Mouse (Mus musculus): ENCODE data around the gene Frmd4b. TPM values are rescaled to one million over a fixed set of nuclear protein-coding genes. Genes with fewer than 3 reads are reported as not detected.

The Frmd4b gene
- polyA plus RNA-seq, 1 experiment from 2014 or later, result 14.0 TPM

DNA sequence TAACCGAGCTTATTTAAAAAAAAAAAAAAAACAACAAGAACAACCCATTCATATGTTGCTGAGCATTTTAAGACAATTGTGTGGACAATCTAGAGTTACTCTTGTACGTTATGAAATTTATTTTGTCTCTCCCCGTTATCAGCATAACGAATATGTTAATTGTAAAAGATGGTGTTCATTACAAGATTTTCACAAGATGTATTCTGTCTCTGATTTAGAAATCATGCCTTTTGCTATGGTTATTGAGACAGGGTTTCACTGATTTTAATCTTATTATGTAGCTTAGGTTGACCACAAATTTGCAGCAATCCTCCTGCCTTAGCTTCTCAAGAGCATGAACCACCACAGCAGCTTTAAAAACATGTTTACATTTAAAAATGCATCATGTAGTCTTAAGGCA lies 327.5 kb downstream of the Frmd4b start:
- Histone ChIP-seq H3K4me3 (no peak overlapping the region), H3K27me3 (no peaks in the 10 kb centered on the region), H3K9ac (no peak overlapping the region), H3K4me1 (peaks cover 19% of the 10 kb centered on the region), H3K36me3 (0 out of 2 replicates have a peak, but pooled peaks cover 3% of the 10 kb centered on the region), H3K9me3 (no peaks in the 10 kb centered on the region), H3K27ac (no peak overlapping the region), H3K4me2 (replicated peaks) (no peak overlapping the region)
- WGBS, result 82% methylated on average over 4 of the region's 4 CpGs
- no peak for ATAC-seq (ENCODE audit: low FRiP score, low read depth)

DNA sequence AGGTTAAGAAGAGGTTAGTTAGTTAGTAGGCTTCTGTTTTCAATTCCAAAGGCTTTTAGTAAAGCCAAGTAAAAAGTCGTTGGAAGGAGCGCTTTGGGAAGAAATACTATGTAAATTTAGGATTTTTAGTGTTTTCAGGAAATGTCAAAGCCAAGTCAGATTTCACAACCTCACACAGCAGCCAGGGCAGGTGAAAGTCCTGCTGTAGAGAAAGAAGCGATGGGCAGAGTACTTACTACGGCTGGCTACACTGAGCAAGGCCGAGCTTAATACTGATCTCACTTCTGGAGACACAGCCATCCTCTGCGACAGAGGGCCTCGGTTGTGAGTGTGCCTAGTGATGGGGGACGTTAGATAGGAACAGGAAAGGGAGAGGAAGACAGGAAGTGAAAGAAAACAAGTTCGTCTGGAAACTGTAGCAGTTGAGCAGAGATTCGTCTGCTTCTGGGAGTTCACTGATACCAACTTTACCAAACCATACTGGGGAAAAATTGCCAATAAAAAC lies 328.0 kb downstream of the Frmd4b start:
- Histone ChIP-seq H3K27ac (no peak overlapping the region), H3K4me3 (no peak overlapping the region), H3K9ac (no peak overlapping the region), H3K36me3 (0 out of 2 replicates have a peak, but pooled peaks cover 3% of the 10 kb centered on the region), H3K4me2 (replicated peaks) (no peak overlapping the region), H3K9me3 (no peaks in the 10 kb centered on the region), H3K4me1 (peaks cover 19% of the 10 kb centered on the region), H3K27me3 (no peaks in the 10 kb centered on the region)
- WGBS, result 59% methylated on average over 10 of the region's 10 CpGs
- no peak for ATAC-seq (ENCODE audit: low FRiP score, low read depth)

DNA sequence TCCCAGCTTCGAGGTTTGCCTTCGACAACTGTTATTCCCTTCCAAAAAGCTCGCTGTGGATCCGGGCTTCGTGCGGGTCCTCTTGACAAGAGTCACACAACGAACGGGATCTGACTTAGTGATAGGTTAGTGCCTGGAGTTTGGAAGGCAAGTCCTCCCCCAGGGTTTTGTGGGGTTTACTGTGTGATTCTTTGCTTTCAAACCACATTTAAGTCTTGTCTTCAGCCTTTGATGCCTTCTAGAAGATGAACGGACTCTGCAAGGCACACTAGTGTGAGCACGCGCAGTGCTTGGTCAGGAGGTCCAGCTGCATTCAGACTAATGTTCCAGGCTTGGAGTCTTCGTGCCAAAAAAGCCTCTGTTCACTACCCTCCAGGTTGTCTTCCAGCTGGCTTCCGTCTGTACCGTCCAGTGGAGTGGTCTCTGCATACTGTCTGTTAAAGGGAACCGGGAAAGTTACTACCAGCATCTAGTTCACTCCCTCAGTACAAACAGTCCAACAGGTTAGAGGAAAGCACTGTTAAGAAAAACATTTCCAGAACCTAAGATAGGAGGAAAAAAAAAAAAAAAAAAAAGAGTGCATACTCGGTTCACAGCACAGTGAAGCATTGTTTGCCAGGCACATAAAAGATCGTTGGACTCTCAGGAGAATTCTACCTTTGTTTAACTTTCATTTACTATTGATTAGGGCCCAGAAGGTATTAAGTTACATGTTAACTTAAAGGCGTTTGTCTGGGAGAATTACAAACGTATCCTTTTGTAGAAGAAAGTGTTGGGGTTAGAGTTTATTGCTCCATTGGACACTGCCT lies 329.1 kb downstream of the Frmd4b start:
- Histone ChIP-seq H3K9ac (no peak overlapping the region), H3K9me3 (no peaks in the 10 kb centered on the region), H3K27ac (no peak overlapping the region), H3K27me3 (no peaks in the 10 kb centered on the region), H3K4me1 (peaks cover 17% of the 10 kb centered on the region), H3K4me3 (no peak overlapping the region), H3K4me2 (replicated peaks) (no peak overlapping the region), H3K36me3 (0 out of 2 replicates have a peak, but pooled peaks cover 3% of the 10 kb centered on the region)
- no peak for ATAC-seq (ENCODE audit: low FRiP score, low read depth)
- 73% methylated on average over 19 of the region's 19 CpGs for WGBS

DNA sequence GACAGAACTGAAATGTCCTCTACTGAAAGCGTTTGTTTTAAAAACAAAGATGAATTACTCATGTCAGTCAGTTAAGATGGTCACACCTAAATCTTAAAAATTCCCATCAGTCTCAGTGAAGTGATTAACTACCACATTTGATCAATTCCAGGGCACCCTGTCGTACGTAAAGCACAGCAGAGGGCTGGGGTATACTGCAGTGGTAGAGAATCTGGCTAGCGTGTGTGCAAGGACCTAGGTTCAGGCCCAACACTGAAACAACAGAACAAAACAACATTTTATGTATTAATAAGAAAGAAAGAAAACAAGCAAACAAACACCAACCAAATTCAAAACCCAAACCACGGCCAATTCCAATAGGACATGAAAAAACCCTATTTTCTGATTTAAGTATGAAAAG lies 331.0 kb downstream of the Frmd4b start:
- H3K4me3 ChIP-seq, result no peak overlapping the region
- WGBS, result 84% methylated on average over 5 of the region's 5 CpGs
- H3K27ac ChIP-seq, result no peak overlapping the region
- no peaks in the 10 kb centered on the region for H3K9me3 ChIP-seq
- H3K9ac ChIP-seq, result no peak overlapping the region
- no peak overlapping the region for H3K4me2 ChIP-seq (replicated peaks)
- 0 out of 2 replicates have a peak, but pooled peaks cover 3% of the 10 kb centered on the region for H3K36me3 ChIP-seq
- H3K27me3 ChIP-seq, result no peaks in the 10 kb centered on the region
- H3K4me1 ChIP-seq, result peaks cover 15% of the 10 kb centered on the region
- no peak for ATAC-seq (ENCODE audit: low FRiP score, low read depth)

DNA sequence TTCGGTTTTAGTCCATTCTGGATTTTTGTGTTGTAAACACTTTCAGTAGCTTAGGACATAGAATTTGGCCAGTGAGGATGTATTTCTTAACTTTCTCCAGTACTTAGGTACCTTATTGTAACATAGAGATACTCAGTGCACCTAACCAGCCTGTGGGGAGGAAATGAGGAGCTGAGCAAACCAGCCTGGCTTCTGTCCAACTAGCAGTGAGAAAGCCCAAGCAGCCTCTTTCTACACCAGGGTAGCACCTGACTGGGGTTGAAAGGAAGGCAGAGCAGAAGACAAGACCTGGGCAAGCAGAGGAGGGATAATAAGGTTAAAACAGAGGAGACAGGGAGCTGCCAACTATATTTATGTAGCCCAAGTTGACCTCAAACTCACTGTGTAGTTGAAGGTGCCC lies 333.7 kb downstream of the Frmd4b start:
- peaks cover 11% of the 10 kb centered on the region for H3K4me1 ChIP-seq
- H3K9me3 ChIP-seq, result no peaks in the 10 kb centered on the region
- no peak overlapping the region for H3K9ac ChIP-seq
- 0 out of 2 replicates have a peak, but pooled peaks cover 3% of the 10 kb centered on the region for H3K36me3 ChIP-seq
- peaks cover 5% of the 10 kb centered on the region; the same call in 1 of the 2 replicates for H3K27me3 ChIP-seq
- 90% methylated on average over 1 of the region's 1 CpGs for WGBS
- H3K4me3 ChIP-seq, result no peak overlapping the region
- H3K27ac ChIP-seq, result no peak overlapping the region
- no peak overlapping the region for H3K4me2 ChIP-seq (replicated peaks)
- ATAC-seq (ENCODE audit: low FRiP score, low read depth), result no peak

DNA sequence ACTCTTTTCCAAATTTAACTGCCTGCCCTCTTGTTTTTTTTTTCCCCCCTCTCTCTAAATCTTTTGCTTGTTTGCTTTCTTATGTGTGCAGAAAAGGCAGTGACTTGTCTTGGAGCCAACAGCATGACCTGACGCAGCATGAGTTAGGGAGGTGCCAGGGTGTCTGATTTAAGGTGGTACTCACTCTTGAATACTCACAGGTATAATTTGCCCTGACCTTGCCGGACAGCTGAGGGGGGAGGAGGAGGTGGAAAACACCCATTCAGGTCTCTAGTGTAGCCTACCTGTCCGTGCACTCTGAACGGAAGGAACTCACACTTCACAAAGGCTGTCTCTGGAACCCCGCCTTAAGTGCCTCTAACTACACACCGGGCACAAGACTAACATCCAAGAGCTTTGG lies 338.5 kb downstream of the Frmd4b start:
- peaks cover 11% of the 10 kb centered on the region for H3K27me3 ChIP-seq
- ATAC-seq (ENCODE audit: low FRiP score, low read depth), result no peak
- no peak overlapping the region for H3K4me3 ChIP-seq
- H3K36me3 ChIP-seq, result no peaks in the 10 kb centered on the region
- H3K27ac ChIP-seq, result no peak overlapping the region
- no peak overlapping the region for H3K4me2 ChIP-seq (replicated peaks)
- H3K4me1 ChIP-seq, result peaks cover 31% of the 10 kb centered on the region
- 48% methylated on average over 6 of the region's 6 CpGs for WGBS
- H3K9me3 ChIP-seq, result no peaks in the 10 kb centered on the region
- H3K9ac ChIP-seq, result no peak overlapping the region

DNA sequence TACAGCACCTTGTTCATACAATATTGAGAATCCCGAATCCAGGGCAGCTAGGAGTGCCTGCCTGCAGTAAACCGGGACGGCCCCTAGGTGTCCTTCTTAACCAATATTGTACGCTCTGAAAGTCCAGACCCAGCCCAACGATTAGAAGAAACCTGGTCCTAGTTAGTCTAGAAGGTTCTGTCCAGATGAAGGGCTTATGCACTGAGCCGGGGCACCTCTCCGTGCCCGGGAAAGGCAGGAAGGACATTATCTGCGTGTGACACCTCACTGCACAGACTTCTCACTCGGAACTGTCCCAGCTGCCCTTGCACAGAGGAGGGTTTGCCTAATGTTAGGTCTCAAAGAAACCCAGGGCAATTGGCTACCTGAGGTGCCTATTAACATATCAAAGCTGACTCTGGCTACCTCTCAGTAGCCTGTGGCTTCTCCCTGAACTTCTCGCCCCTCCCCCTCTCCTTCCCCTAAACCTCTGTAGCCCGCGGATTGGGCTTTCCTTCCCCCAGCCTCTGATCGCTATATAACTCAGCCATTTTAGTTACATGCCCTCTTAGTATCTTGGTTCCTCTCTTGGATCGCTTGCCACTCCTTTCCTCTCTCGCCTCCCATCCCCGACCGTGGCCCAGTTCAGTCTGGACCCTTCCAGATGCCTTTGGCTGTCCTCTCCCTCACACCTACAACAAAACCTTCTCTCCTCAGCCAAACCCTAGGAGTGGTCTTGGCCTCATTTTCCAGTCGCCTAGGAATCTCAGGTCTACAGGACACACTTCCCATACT lies 339.1 kb downstream of the Frmd4b start:
- peak; percentile 71 for ATAC-seq (ENCODE audit: low FRiP score, low read depth)
- H3K4me1 ChIP-seq, result peaks cover 31% of the 10 kb centered on the region
- peak overlapping the region; percentile 35 for H3K4me3 ChIP-seq
- no peaks in the 10 kb centered on the region for H3K9me3 ChIP-seq
- peak overlapping the region; percentile 71 for H3K4me2 ChIP-seq (replicated peaks)
- H3K9ac ChIP-seq, result peak overlapping the region; percentile 57
- H3K36me3 ChIP-seq, result no peaks in the 10 kb centered on the region
- peaks cover 13% of the 10 kb centered on the region for H3K27me3 ChIP-seq
- 2% methylated on average over 19 of the region's 19 CpGs for WGBS
- H3K27ac ChIP-seq, result no peak overlapping the region

DNA sequence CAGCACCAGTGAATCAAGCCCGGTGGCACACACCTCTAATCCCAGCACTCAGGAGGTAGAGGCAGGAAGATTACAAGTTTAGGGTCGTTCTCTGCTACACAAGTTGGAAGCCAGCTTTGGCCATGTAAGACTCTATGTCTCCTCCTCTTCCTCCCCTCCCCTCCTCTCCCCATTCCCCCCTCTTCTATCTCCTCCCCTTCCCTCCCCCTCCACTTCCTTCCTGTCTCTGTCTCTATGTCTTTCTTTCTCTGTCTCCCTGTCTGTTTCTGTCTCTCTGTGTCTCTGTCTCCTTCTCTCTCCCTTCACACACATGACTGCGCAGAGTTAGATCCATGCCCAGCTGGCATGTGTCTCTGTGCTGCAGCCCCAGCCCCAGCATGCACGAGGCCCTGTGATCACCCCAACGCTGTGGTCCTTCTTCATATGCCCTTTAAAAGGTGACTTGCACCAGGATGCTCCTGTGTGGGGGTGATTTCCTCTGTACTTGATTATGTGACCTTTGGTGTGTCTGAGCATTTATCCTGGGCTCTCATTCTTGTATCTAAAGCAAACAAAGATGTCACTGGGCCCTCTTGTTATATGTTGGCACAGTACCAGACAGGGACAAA lies 340.3 kb downstream of the Frmd4b start:
- WGBS, result 67% methylated on average over 5 of the region's 5 CpGs
- no peak overlapping the region for H3K27ac ChIP-seq
- no peak overlapping the region for H3K9ac ChIP-seq

DNA sequence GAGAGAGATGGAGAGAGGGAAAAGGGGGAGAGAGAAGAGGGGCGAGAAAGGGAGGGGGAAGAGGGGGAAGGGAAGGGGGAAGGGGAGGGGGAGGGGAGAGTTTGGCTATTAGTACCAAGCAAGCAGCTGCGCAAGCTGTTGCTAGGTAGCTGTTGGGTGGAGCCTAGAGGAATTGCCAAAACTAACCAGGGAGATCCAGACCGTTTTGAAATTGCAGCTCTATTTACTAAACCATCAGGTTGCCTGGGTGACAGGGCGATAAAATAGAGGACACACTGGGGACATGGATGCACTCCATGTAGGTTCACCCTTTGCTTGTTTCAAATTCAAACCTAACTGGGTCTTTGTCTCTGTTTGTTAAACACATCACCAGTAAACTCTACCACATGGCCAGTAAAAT lies 341.0 kb downstream of the Frmd4b start:
- 31% methylated on average over 4 of the region's 4 CpGs for WGBS
- H3K4me3 ChIP-seq, result no peak overlapping the region
- H3K4me2 ChIP-seq (replicated peaks), result peak overlapping the region; percentile 36
- no peak overlapping the region for H3K9ac ChIP-seq
- peaks cover 13% of the 10 kb centered on the region for H3K27me3 ChIP-seq
- H3K4me1 ChIP-seq, result peaks cover 31% of the 10 kb centered on the region
- H3K27ac ChIP-seq, result no peak overlapping the region
- ATAC-seq (ENCODE audit: low FRiP score, low read depth), result no peak
- no peaks in the 10 kb centered on the region for H3K36me3 ChIP-seq
- H3K9me3 ChIP-seq, result no peaks in the 10 kb centered on the region

More for the DNA sequence above, 340.3 kb downstream of the Frmd4b start:
- Histone ChIP-seq H3K4me3 (no peak overlapping the region), H3K36me3 (no peaks in the 10 kb centered on the region), H3K9me3 (no peaks in the 10 kb centered on the region), H3K4me2 (replicated peaks) (no peak overlapping the region), H3K27me3 (peaks cover 13% of the 10 kb centered on the region), H3K4me1 (peaks cover 31% of the 10 kb centered on the region)
- no peak for ATAC-seq (ENCODE audit: low FRiP score, low read depth)

DNA sequence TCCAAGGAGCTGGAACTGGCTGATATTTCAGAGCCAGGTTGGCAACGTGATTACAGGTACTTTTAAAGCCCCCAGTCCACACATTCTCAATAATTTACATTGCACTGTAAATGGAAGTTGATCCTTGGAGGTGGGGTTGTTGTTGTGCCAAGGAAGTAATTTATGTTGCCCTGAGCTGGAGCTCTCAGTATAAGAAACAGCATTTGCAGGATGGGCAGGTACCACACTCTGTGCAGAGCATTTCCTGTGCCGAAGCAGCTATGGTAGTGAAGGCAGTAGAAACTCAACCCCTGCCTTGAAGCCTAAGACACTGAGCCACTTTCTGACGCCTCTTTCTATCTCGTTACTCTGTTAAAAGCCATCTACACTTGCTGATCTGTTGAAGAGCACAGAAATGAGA lies 341.6 kb downstream of the Frmd4b start:
- Histone ChIP-seq H3K36me3 (no peaks in the 10 kb centered on the region), H3K9me3 (no peaks in the 10 kb centered on the region), H3K4me1 (peaks cover 31% of the 10 kb centered on the region), H3K27ac (no peak overlapping the region), H3K4me2 (replicated peaks) (peak overlapping the region; percentile 36), H3K9ac (no peak overlapping the region), H3K4me3 (no peak overlapping the region), H3K27me3 (peaks cover 13% of the 10 kb centered on the region)
- WGBS, result 36% methylated on average over 4 of the region's 4 CpGs
- ATAC-seq (ENCODE audit: low FRiP score, low read depth), result no peak

DNA sequence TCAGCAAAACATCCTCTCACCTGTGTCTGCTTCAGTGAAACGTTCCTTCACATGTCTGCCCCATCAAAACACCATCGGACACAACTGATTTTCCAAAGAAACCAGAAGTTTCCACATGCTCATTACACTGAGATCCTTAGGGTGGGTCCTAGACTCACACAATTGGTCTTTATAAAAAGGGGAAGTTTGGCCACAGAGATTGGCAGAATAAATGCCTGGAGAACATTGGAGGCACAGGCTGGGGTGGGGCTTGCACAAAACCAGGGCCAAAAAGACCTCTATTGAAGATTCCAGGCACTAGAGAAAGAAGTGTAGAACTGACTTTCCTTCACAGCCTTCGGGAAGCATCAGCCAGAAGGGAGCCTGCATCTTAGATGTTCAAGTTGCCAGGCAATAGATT lies 343.6 kb downstream of the Frmd4b start:
- no peak overlapping the region for H3K27ac ChIP-seq
- peaks cover 25% of the 10 kb centered on the region for H3K4me1 ChIP-seq
- no peak overlapping the region for H3K4me3 ChIP-seq
- WGBS, result 88% methylated on average over 3 of the region's 3 CpGs
- H3K9ac ChIP-seq, result no peak overlapping the region
- H3K4me2 ChIP-seq (replicated peaks), result no peak overlapping the region
- no peak for ATAC-seq (ENCODE audit: low FRiP score, low read depth)
- H3K36me3 ChIP-seq, result no peaks in the 10 kb centered on the region
- peaks cover 7% of the 10 kb centered on the region for H3K27me3 ChIP-seq
- no peaks in the 10 kb centered on the region for H3K9me3 ChIP-seq
